7 mouse cellular contexts compared by ENCODE assay signal in genomic region chr2:150500124-150500973, GRCm38 (mm10). TPM values are rescaled to one million over a fixed set of nuclear protein-coding genes. Genes with fewer than 3 reads are reported as not detected.
DNase-seq lines count a peak whose midpoint lies in the region; ATAC-seq lines count a peak whose summit lies in the region.
"Not testable (repeated sequence)": the region's sequence is repeated elsewhere in the genome, so short reads cannot be mapped to it uniquely, and the experiment has no call there.

No protein-coding gene starts in this region.

- not testable (repeated sequence) for ATAC-seq in forebrain, embryonic 14.5 days; liver, embryonic 12.5 days; midbrain, embryonic 11.5 days (ENCODE audit: low FRiP score)
- ATAC-seq in kidney, embryonic 14.5 days (ENCODE audit: low FRiP score, low TSS enrichment) = peak; percentile 76; the same call in 1 of the 2 replicates
- ATAC-seq in neutrophil, adult 5-6 weeks (ENCODE audit: extremely low read depth, insufficient number of reproducible peaks, low FRiP score, poor library complexity, severe bottlenecking) = 0 out of 2 replicates have a peak, but pooled peaks have one; percentile 26

- H3K9ac ChIP-seq in forebrain, embryonic 14.5 days (ENCODE audit: low read length); kidney, embryonic 14.5 days (ENCODE audit: low read depth, low read length); liver, embryonic 12.5 days; midbrain, embryonic 11.5 days (ENCODE audit: low read length): not testable (repeated sequence)

- H3K9me3 ChIP-seq in forebrain, embryonic 14.5 days (replicated peaks; ENCODE audit: control insufficient read depth, low read length); hindbrain, embryonic 10.5 days; kidney, embryonic 14.5 days (ENCODE audit: control insufficient read depth, low read length); liver, embryonic 12.5 days (replicated peaks); midbrain, embryonic 11.5 days (ENCODE audit: control insufficient read depth, low read length): not testable (repeated sequence)

- H3K27me3 ChIP-seq in forebrain, embryonic 14.5 days (replicated peaks; ENCODE audit: control insufficient read depth, insufficient read depth, low read length); hindbrain, embryonic 10.5 days (ENCODE audit: insufficient read depth, poor library complexity, severe bottlenecking); kidney, embryonic 14.5 days (ENCODE audit: control insufficient read depth, insufficient read depth, low read length); liver, embryonic 12.5 days (replicated peaks); midbrain, embryonic 11.5 days (ENCODE audit: control insufficient read depth, insufficient read depth, low read length): not testable (repeated sequence)

- 56% methylated on average over 60 of the region's 60 CpGs for WGBS in forebrain, embryonic 14.5 days
- 44% methylated on average over 60 of the region's 60 CpGs for whole genome bisulfite sequencing in hindbrain, embryonic 10.5 days
- 48% methylated on average over 60 of the region's 60 CpGs for WGBS in kidney, embryonic 14.5 days
- WGBS in liver, embryonic 12.5 days (ENCODE audit: insufficient replicate concordance) = 34% methylated on average over 60 of the region's 60 CpGs
- WGBS in midbrain, embryonic 11.5 days = 45% methylated on average over 59 of the region's 60 CpGs

- DNase-seq in embryo, embryonic 9.5 days (ENCODE audit: extremely low spot score) = peak; percentile 18
- DNase-seq in forebrain, embryonic 14.5 days (ENCODE audit: low spot score); midbrain, embryonic 11.5 days (ENCODE audit: low spot score, missing footprints): not testable (repeated sequence)
- DNase-seq in hindbrain, embryonic 10.5 days (ENCODE audit: low spot score) = peak; percentile 8

- H3K27ac ChIP-seq in forebrain, embryonic 14.5 days (ENCODE audit: low read depth, low read length); hindbrain, embryonic 10.5 days; kidney, embryonic 14.5 days (ENCODE audit: low read depth, low read length); liver, embryonic 12.5 days; midbrain, embryonic 11.5 days (ENCODE audit: low read depth, low read length): not testable (repeated sequence)

- peak overlapping the region; percentile 36 for H3K4me2 ChIP-seq in forebrain, embryonic 14.5 days (ENCODE audit: low read length)
- H3K4me2 ChIP-seq in kidney, embryonic 14.5 days (replicated peaks; ENCODE audit: low read depth, low read length) = peak overlapping the region; percentile 39
- H3K4me2 ChIP-seq in liver, embryonic 12.5 days = peak overlapping the region; percentile 43
- H3K4me2 ChIP-seq in midbrain, embryonic 11.5 days = peak overlapping the region; percentile 31; the same call in 1 of the 2 replicates

- H3K4me1 ChIP-seq in forebrain, embryonic 14.5 days (ENCODE audit: control insufficient read depth, insufficient read depth, low read length); hindbrain, embryonic 10.5 days (replicated peaks); kidney, embryonic 14.5 days (ENCODE audit: control insufficient read depth, insufficient read depth, low read length); liver, embryonic 12.5 days; midbrain, embryonic 11.5 days (ENCODE audit: control insufficient read depth, insufficient read depth, low read length): not testable (repeated sequence)

- not testable (repeated sequence) for H3K4me3 ChIP-seq in forebrain, embryonic 14.5 days (ENCODE audit: low read depth, low read length); liver, embryonic 12.5 days; midbrain, embryonic 11.5 days (ENCODE audit: low read depth, low read length)
- peak overlapping the region; percentile 36 for H3K4me3 ChIP-seq in hindbrain, embryonic 10.5 days
- H3K4me3 ChIP-seq in kidney, embryonic 14.5 days (ENCODE audit: low read length) = peak overlapping the region; percentile 22; the same call in 1 of the 2 replicates

- H3K36me3 ChIP-seq in forebrain, embryonic 14.5 days (ENCODE audit: control insufficient read depth, insufficient read depth, low read length); hindbrain, embryonic 10.5 days; kidney, embryonic 14.5 days (ENCODE audit: control insufficient read depth, insufficient read depth, low read length); liver, embryonic 12.5 days; midbrain, embryonic 11.5 days (ENCODE audit: control insufficient read depth, insufficient read depth, low read length): not testable (repeated sequence)

RNA-seq across cellular contexts. Expression of gene Zfp345, which starts 15.5 kb away (rescaled TPM):
- polyA plus RNA-seq in forebrain, embryonic 14.5 days (2014; fragmentation: Nextera tagmentation; extraction: Ambion mirVana) = not detected in 2 replicates
- 0.07 TPM in 1 of 2 replicates, not detected in the other for polyA plus RNA-seq in hindbrain, embryonic 10.5 days (2016; fragmentation: Nextera tagmentation; extraction: Ambion mirVana)
- 0.19 and 0.27 TPM in 2 replicates for polyA plus RNA-seq in kidney, embryonic 14.5 days (2014; fragmentation: Nextera tagmentation; extraction: Ambion mirVana)
- polyA plus RNA-seq in liver, embryonic 12.5 days (2016; fragmentation: Nextera tagmentation; extraction: Ambion mirVana) = 0.13 and 0.19 TPM in 2 replicates
- polyA plus RNA-seq in midbrain, embryonic 11.5 days (2014; fragmentation: Nextera tagmentation; extraction: Ambion mirVana) = 0.06 and 0.08 TPM in 2 replicates
- total RNA-seq in neutrophil, adult 5-6 weeks (2017) = not detected in 2 replicates

RNA-seq across cellular contexts. Expression of gene Zfp442, which starts 49.1 kb away (rescaled TPM):
- 5.7 and 7.5 TPM in 2 replicates for polyA plus RNA-seq in forebrain, embryonic 14.5 days (2014; fragmentation: Nextera tagmentation; extraction: Ambion mirVana)
- 6.1 and 9.6 TPM in 2 replicates for polyA plus RNA-seq in hindbrain, embryonic 10.5 days (2016; fragmentation: Nextera tagmentation; extraction: Ambion mirVana)
- polyA plus RNA-seq in kidney, embryonic 14.5 days (2014; fragmentation: Nextera tagmentation; extraction: Ambion mirVana) = 12.3 and 12.4 TPM in 2 replicates
- 1.8 and 2.1 TPM in 2 replicates for polyA plus RNA-seq in liver, embryonic 12.5 days (2016; fragmentation: Nextera tagmentation; extraction: Ambion mirVana)
- polyA plus RNA-seq in midbrain, embryonic 11.5 days (2014; fragmentation: Nextera tagmentation; extraction: Ambion mirVana) = 7.8 and 8.9 TPM in 2 replicates
- total RNA-seq in neutrophil, adult 5-6 weeks (2017) = 1.7 and 2.2 TPM in 2 replicates
